Mouse (Mus musculus): ENCODE measurements around the gene Cldn13. TPM values are rescaled to one million over a fixed set of nuclear protein-coding genes. Genes with fewer than 3 reads are reported as not detected.
"Not testable (repeated sequence)": the region's sequence is repeated elsewhere in the genome, so short reads cannot be mapped to it uniquely, and the experiment has no call there.

Cldn13 gene
- polyA plus RNA-seq, 1 experiment, result 5.9 TPM

DNA sequence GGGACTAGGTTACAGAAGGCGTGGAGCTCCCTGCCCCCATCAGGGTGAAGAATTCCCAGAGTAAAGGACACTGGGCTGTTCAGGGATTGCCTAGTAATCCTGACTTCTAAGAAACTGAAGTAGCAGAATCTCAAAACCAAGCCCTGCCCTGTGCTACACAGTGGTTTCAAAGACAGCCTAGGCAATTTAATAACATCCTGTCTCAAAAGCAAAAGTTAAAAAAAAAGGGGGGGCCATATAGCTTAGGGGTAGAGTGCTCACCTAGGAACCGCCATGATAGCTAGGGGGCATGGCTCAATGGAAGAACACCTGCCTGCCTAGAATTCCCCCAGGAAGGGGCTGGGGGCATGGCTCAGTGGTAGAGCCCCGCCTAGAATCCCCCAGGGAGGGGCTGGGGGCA is 23.7 kb upstream of the Cldn13 start:
- Histone ChIP-seq H3K9me3 (ENCODE audit: control insufficient read depth, low read length) (no peaks in the 10 kb centered on the region), H3K4me1 (ENCODE audit: control insufficient read depth) (peaks cover 17% of the 10 kb centered on the region), H3K4me3 (replicated peaks) (no peak overlapping the region), H3K36me3 (ENCODE audit: control insufficient read depth) (peaks cover 17% of the 10 kb centered on the region), H3K27me3 (ENCODE audit: control insufficient read depth) (no peaks in the 10 kb centered on the region)
- TF ChIP-seq GATA1 (IDR thresholded peaks at IDR 0.05; ENCODE audit: low read length) (no peak), TAL1 (IDR thresholded peaks at IDR 0.05; ENCODE audit: low read length) (no peak)

DNA sequence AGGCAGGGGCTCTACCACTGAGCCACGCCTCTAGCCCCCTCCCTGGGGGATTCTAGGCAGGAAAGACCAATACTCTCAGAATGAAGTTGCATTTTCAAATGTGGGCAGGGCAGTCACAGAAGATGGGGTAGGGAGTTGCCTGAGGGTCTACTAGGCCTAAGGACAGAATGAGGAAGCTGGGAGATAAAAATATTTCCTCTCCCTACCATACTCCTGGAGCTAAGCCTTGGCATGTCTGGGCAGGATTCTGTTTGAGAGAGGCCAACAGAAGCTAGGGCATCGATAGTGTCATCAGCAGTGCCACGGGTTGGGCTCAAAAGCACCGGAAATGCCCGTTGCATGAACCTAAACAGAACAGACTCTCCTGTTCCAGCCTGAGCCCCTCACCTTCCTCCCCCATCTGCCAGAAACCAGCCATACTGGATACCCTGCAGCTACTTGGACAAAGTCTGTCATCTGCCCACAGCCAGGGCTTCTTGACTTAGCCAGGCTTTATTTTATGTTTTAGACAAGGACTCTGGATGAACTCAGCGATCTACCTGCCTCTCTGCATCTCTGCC is 21.4 kb upstream of the Cldn13 start:
- H3K4me1 ChIP-seq (ENCODE audit: control insufficient read depth), result peaks cover 37% of the 10 kb centered on the region

DNA sequence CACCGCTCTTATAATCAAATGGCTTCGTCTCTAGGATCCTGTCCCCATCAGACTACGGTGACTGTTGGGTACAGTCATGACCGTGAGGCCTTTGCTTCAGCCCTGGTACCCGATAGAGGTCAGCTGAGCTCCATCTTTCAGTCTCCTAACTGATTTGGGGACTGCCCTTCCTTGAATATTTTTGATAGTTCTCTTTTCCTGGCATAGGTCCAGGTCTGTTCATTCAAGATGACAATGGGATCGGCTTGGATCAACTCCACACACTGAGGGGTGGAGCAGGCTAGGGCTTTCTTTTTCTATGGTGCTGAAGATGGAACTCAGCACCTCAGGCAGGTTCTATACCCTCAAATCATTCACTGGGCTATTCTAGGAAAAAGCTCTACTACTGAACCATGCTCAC is 20.7 kb upstream of the Cldn13 start:
- H3K27me3 ChIP-seq (ENCODE audit: control insufficient read depth), result peaks cover 3% of the 10 kb centered on the region
- H3K4me3 ChIP-seq (replicated peaks), result no peak overlapping the region
- no peaks in the 10 kb centered on the region for H3K9me3 ChIP-seq (ENCODE audit: control insufficient read depth, low read length)
- peaks cover 42% of the 10 kb centered on the region for H3K4me1 ChIP-seq (ENCODE audit: control insufficient read depth)
- TF ChIP-seq GATA1 (IDR thresholded peaks at IDR 0.05; ENCODE audit: low read length), result no peak
- no peak for TF ChIP-seq TAL1 (IDR thresholded peaks at IDR 0.05; ENCODE audit: low read length)
- peaks cover 26% of the 10 kb centered on the region for H3K36me3 ChIP-seq (ENCODE audit: control insufficient read depth)

More for the DNA sequence above, 21.4 kb upstream of the Cldn13 start:
- Histone ChIP-seq H3K4me3 (replicated peaks) (no peak overlapping the region), H3K27me3 (ENCODE audit: control insufficient read depth) (no peaks in the 10 kb centered on the region), H3K36me3 (ENCODE audit: control insufficient read depth) (peaks cover 26% of the 10 kb centered on the region), H3K9me3 (ENCODE audit: control insufficient read depth, low read length) (no peaks in the 10 kb centered on the region)
- TF ChIP-seq GATA1 (IDR thresholded peaks at IDR 0.05; ENCODE audit: low read length) (no peak), TAL1 (IDR thresholded peaks at IDR 0.05; ENCODE audit: low read length) (no peak)

DNA sequence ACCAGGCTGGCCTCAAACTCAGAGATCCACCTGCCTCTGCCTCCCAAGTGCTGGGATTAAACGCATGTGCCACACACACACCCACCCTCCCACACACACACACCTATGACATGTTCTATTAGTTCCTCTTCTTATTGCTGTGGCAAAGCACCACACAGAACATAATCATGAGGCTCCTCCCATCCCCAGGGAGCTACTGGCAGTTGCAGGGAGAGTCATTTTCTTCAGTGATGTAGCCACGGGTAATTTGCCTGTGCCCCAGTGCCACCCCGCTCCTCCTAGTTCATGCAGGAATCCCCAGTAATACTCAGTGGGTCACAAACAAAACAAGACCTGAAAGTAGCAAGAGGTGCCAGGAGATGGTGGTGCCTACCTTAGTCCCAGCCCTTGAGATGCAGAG is 19.3 kb upstream of the Cldn13 start:
- no peak overlapping the region for H3K4me3 ChIP-seq (replicated peaks)
- H3K27me3 ChIP-seq (ENCODE audit: control insufficient read depth), result peaks cover 13% of the 10 kb centered on the region
- TF ChIP-seq TAL1 (IDR thresholded peaks at IDR 0.05; ENCODE audit: low read length), result no peak
- TF ChIP-seq GATA1 (IDR thresholded peaks at IDR 0.05; ENCODE audit: low read length), result no peak
- peaks cover 38% of the 10 kb centered on the region for H3K4me1 ChIP-seq (ENCODE audit: control insufficient read depth)
- H3K9me3 ChIP-seq (ENCODE audit: control insufficient read depth, low read length), result no peaks in the 10 kb centered on the region
- peaks cover 26% of the 10 kb centered on the region for H3K36me3 ChIP-seq (ENCODE audit: control insufficient read depth)

DNA sequence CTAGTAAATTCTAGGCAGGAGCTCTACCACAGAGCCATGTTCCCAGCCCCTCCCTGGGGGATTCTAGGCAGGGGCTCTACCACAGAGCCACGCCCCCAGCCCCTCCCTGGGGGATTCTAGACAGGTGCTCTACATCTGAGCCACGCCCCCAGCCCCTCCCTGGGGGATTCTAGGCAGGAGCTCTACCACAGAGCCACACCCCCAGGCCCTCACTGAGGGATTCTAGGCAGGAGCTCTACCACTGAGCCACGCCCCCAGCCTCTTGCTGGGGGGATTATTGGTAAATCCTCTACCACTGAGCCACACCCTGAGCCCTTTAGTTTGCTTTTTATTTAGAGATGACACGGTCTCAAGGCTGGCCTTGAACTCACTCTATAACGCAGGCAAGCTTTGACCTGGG is 18.4 kb upstream of the Cldn13 start:
- H3K36me3 ChIP-seq (ENCODE audit: control insufficient read depth), result peaks cover 26% of the 10 kb centered on the region
- not testable (repeated sequence) for H3K9me3 ChIP-seq (ENCODE audit: control insufficient read depth, low read length)
- H3K4me3 ChIP-seq (replicated peaks), result peak overlapping the region; percentile 66
- H3K27me3 ChIP-seq (ENCODE audit: control insufficient read depth), result peaks cover 21% of the 10 kb centered on the region
- peaks cover 38% of the 10 kb centered on the region for H3K4me1 ChIP-seq (ENCODE audit: control insufficient read depth)

DNA sequence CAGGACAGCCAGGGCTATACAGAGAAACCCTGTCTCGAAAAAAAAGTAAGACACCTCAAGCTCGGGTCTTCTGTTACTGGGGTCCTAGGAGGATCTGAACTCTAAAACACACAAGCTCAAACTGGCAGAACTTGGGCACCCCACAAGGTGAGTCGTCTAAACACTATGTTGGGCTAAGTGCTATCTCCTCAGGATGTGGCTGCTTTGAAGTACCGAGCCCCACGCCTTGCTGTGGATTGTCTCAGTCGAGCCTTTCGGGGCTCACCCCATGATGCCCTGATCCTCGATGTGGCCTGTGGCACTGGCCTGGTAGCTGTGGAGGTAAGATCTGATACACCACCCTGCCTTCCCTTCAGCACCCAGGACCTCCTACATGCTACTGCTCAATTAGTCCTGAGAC is 18.0 kb upstream of the Cldn13 start:
- peaks cover 26% of the 10 kb centered on the region for H3K36me3 ChIP-seq (ENCODE audit: control insufficient read depth)
- H3K4me3 ChIP-seq (replicated peaks), result peak overlapping the region; percentile 66
- H3K4me1 ChIP-seq (ENCODE audit: control insufficient read depth), result peaks cover 38% of the 10 kb centered on the region
- H3K27me3 ChIP-seq (ENCODE audit: control insufficient read depth), result peaks cover 21% of the 10 kb centered on the region
- TF ChIP-seq TAL1 (IDR thresholded peaks at IDR 0.05; ENCODE audit: low read length), result no peak
- no peak for TF ChIP-seq GATA1 (IDR thresholded peaks at IDR 0.05; ENCODE audit: low read length)
- H3K9me3 ChIP-seq (ENCODE audit: control insufficient read depth, low read length), result no peaks in the 10 kb centered on the region

DNA sequence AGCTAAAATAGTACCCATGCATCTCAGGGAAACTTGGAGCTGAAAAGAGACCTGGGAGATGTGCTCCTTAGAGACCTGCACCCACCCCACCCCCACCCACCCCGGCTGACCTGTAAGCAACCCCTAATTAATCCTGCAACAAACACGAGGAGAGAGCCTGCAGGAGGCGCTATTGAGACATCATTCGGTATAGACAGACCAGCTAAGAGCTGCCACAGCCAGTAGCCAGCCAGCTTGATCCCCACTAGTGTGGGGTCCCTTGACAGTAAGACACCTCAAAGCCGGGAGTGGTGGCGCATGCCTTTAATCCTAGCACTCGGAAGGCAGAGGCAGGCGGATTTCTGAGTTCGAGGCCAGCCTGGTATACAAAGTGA is 17.6 kb upstream of the Cldn13 start:
- Histone ChIP-seq H3K4me1 (ENCODE audit: control insufficient read depth) (peaks cover 38% of the 10 kb centered on the region), H3K36me3 (ENCODE audit: control insufficient read depth) (peaks cover 26% of the 10 kb centered on the region), H3K9me3 (ENCODE audit: control insufficient read depth, low read length) (no peaks in the 10 kb centered on the region), H3K4me3 (replicated peaks) (peak overlapping the region; percentile 66), H3K27me3 (ENCODE audit: control insufficient read depth) (peaks cover 21% of the 10 kb centered on the region)
- TF ChIP-seq TAL1 (IDR thresholded peaks at IDR 0.05; ENCODE audit: low read length) (no peak), GATA1 (IDR thresholded peaks at IDR 0.05; ENCODE audit: low read length) (no peak)

DNA sequence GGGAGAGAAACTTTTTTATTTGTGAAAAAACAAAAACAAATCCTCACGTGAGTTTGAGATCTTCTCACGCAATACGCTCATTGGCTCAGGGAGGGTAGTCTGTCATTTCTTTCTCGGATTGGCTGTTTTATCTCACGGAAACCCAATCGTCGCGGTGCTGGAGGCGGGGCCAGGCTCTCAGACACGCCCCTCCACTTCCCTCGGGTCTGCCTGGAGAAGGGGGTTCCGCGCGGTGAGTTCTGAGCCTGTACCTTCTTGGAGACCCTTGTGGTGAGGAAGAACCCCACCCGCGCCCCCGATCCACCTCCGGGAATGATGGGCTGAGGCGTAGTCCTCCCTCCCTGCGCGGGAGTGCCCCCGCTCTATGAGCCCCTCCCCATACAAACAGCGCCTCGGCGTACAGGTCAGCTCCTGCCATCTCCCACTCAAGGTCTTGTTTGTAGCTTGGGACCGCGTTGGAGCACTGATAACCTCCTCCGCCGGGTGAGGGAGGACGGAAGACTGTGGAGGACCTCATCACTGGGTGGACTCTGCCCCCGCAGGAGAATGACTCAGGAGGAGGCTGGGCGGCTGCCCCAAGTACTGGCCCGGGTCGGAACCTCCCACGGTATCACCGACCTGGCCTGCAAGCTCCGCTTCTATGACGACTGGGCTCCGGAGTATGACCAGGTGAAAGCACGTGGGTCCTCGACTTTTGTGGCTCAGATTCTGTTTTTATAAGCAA is 17.0 kb upstream of the Cldn13 start, which contains the start of gene Mettl27:
TSS of gene Mettl27 (plus strand) at position 190 of the 724 bp plus-strand sequence.
- Histone ChIP-seq H3K36me3 (ENCODE audit: control insufficient read depth) (peaks cover 26% of the 10 kb centered on the region), H3K4me3 (replicated peaks) (peak within 1 kb of the TSS; percentile 66), H3K27me3 (ENCODE audit: control insufficient read depth) (peaks cover 21% of the 10 kb centered on the region), H3K9me3 (ENCODE audit: control insufficient read depth, low read length) (no peaks in the 10 kb centered on the region), H3K4me1 (ENCODE audit: control insufficient read depth) (peaks cover 38% of the 10 kb centered on the region)
- TF ChIP-seq GATA1 (IDR thresholded peaks at IDR 0.05; ENCODE audit: low read length) (no peak), TAL1 (IDR thresholded peaks at IDR 0.05; ENCODE audit: low read length) (no peak)

DNA sequence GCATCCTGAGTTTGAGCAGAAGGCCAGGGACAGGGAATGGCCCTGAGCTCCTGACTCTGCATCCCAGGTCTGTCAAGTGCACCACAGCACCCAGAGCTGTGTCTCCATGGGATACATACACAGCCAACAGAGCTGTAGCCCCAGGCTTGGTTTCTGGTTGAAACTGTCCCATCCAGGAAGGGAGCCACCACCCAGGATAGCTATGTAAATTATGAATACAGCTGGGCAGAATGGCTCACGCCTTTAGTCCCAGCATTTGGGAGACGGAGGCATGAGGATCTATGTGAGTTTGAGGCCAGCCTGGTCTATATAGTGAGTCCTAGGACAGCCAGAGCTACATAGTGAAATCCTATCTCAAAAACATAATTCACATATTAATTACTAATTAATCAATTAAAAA is 14.7 kb upstream of the Cldn13 start:
- Histone ChIP-seq H3K4me1 (ENCODE audit: control insufficient read depth) (peaks cover 41% of the 10 kb centered on the region), H3K9me3 (ENCODE audit: control insufficient read depth, low read length) (no peaks in the 10 kb centered on the region), H3K36me3 (ENCODE audit: control insufficient read depth) (peaks cover 17% of the 10 kb centered on the region), H3K4me3 (replicated peaks) (no peak overlapping the region), H3K27me3 (ENCODE audit: control insufficient read depth) (peaks cover 21% of the 10 kb centered on the region)
- TF ChIP-seq TAL1 (IDR thresholded peaks at IDR 0.05; ENCODE audit: low read length), result no peak
- TF ChIP-seq GATA1 (IDR thresholded peaks at IDR 0.05; ENCODE audit: low read length), result no peak

Data from erythroblast, embryonic 14.5 days (primary cell).